Mouse (Mus musculus): ENCODE measurements around the gene Zfp942. TPM values are rescaled to one million over a fixed set of nuclear protein-coding genes. Genes with fewer than 3 reads are reported as not detected.

Zfp942 gene
- 1 to 10 TPM; 4.8 to 7.1 TPM for total RNA-seq (2021)
- long read RNA-seq, experiment 1, transcript Zfp942-202 (6 exons, 3,265 nt): major isoform, 5 of 18 reads
- long read RNA-seq, experiment 1, partial matches to known transcripts: 1 of 18 reads
- long read RNA-seq, experiment 1, other reads (novel, unspliced or antisense): 9 of 18 reads
- long read RNA-seq, experiment 2, transcript Zfp942-202 (6 exons, 3,265 nt): major isoform, 5 of 13 reads
- long read RNA-seq, experiment 2, partial matches to known transcripts: 0 of 13 reads
- long read RNA-seq, experiment 2, other reads (novel, unspliced or antisense): 7 of 13 reads

GRCm38 (mm10) chr17:21962107-21962907 lies at the start of gene Zfp942, which contains the start of gene Zfp943:
Gene Zfp942, minus strand, starts transcription at chr17:21962464.
Gene Zfp943, plus strand, starts transcription at chr17:21962552.
- peak; percentile 67 for DNase-seq

GRCm38 (mm10) chr17:21963302-21963701 lies 1.0 kb upstream of the Zfp942 start:
- no peak for DNase-seq

- DNase-seq: peak; percentile 42
Measured at GRCm38 (mm10) chr17:21909456-21910052, 52.7 kb downstream of the Zfp942 start, which contains the start of gene Zfp995. Gene Zfp995, minus strand, starts transcription at chr17:21909926.

- DNase-seq: peak; percentile 4
Measured at GRCm38 (mm10) chr17:21909039-21909438, 53.2 kb downstream of the Zfp942 start.

Other genes with a start within 250 kb of the Zfp942 start
- gene Zfp229, start 231.7 kb downstream of the Zfp942 start, total RNA-seq (2021): 1 to 10 TPM; 5.9 to 7.5 TPM
- gene Zfp820, start 116.7 kb downstream of the Zfp942 start, total RNA-seq (2021): 1 to 10 TPM; 1.8 to 1.9 TPM
- gene Zfp995, start 52.5 kb downstream of the Zfp942 start, total RNA-seq (2021): 1 to 10 TPM; 1.5 to 1.6 TPM
- gene Zfp943, start 88 bp upstream of the Zfp942 start, total RNA-seq (2021): 10 to 100 TPM; 13.6 to 14.1 TPM
- gene Zfp947, start 203.7 kb upstream of the Zfp942 start, total RNA-seq (2021): 1 to 10 TPM in 1 of 2 experiments, under 1 TPM in 1; 0.94 to 1.0 TPM

Measured in gastrocnemius, postnatal 10 days (tissue).